Mouse (Mus musculus) ES-E14 (cell line): ENCODE results near the gene Steap2.

Source experiments
- CHD2 ChIP-seq: IDR thresholded peaks from 2 replicates; pipeline ENCODE4 v1.6.1; 2014; ENCODE audit warnings: mild to moderate bottlenecking, low read depth, low read length, inconsistent platforms
- HCFC1 ChIP-seq: IDR thresholded peaks from 2 replicates; pipeline ENCODE4 v1.6.1; 2012; ENCODE audit warnings: low read length, inconsistent platforms, borderline replicate concordance; ENCODE audit not compliant: insufficient read depth
- MAFK ChIP-seq: IDR thresholded peaks from 2 replicates; pipeline ENCODE4 v1.6.1; 2014; ENCODE audit warnings: mild to moderate bottlenecking, low read depth, low read length, inconsistent platforms; ENCODE audit not compliant: insufficient read depth
- ZC3H11A ChIP-seq: IDR thresholded peaks from 2 replicates; pipeline ENCODE4 v1.6.1; 2012; ENCODE audit warnings: low read depth, mild to moderate bottlenecking, inconsistent platforms, low read length, borderline replicate concordance
- ZNF384 ChIP-seq: IDR thresholded peaks from 2 replicates; pipeline ENCODE4 v1.6.1; 2012; ENCODE audit warnings: low read depth, low read length, inconsistent platforms

DNA sequence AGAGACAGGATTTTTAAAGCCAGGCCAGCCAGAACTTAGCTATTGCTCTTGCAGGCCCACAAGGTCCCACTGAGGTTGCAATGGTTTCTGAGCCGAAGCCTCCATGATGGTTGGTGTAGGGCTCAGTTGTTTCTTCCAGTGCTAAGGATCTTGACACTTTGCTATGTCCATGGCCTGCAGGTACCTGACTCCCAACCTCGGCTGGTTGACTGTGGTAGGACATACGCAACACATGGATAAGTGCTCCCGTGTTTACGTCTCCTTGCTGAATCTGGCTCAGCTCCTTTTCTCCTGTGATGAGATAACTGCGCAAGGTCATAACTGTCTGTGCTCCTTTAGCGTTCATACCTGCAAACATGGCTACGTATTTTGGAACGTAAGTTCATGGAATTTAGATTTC is 40.1 kb upstream of the Steap2 start:
- TF ChIP-seq CHD2, result no peak
- TF ChIP-seq MAFK, result no peak
- TF ChIP-seq ZNF384, result no peak
- TF ChIP-seq HCFC1, result no peak
- no peak for TF ChIP-seq ZC3H11A
